ENCODE assay signal across 8 mouse cellular contexts in the genomic region with DNA sequence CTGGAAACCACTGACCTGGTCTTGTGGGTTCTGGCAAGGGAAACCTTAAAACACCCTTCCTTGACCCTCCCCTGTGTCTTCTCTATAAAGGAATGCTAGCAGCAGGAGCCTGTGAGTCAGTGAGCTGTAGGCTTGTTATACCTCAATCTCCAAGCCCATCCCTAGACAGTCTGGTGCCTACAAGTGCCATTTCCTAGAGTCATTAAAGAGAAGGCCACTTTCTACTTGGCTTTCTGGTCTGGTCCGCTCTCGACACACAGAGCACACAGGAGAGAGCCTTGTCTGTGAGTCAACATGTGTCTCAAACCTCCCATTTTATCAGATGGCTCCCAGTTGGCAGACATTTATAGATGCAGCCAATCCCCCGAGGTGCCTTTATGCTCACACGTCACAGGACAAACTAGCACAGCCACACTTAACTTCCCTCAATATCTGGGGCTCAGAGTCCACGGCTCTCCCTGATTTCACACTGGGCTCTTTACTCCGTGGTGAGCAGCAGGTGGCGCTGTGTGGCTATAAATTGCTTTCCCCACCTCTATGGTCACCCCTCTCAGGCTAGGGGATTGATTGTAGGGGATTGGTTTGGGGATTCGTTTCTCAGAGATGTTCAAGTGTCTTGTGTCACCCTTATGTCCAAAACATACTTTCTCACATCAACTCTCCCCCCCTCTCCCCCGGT. TPM values are rescaled to one million over a fixed set of nuclear protein-coding genes. Genes with fewer than 3 reads are reported as not detected.
A peak's percentile ranks its signal among the peaks of the same experiment; 100 is the strongest.
DNase-seq lines count a peak whose midpoint lies in the region; ATAC-seq and TF ChIP-seq lines count a peak whose summit lies in the region.

No protein-coding gene starts in this region.

- no peaks in the 10 kb centered on the region for H3K27me3 ChIP-seq in Patski

- POLR2A ChIA-PET in Patski (lab: Charles Lee), result interaction anchor here (1.1 kb wide), 1 partner anchor 313 kb away, joined by 3 read pairs; no protein-coding TSS in a partner anchor

- DNase-seq in CD8-positive naive resting alpha-beta T cell, adult 2 months (ENCODE audit: low read depth in 2 of 2, low spot score in 2 of 2), result peak; percentile 15 to 38
- DNase-seq in Patski (ENCODE audit: low read depth, low spot score), result peak; percentile 15
- DNase-seq in embryo, embryonic 11.5 days (ENCODE audit: low read depth, low spot score), result peak; percentile 53
- DNase-seq in layer of hippocampus, adult 9-10 months (ENCODE audit: low spot score), result peak; percentile 22
- peak; percentile 56 for DNase-seq in lung, postnatal 36 days
- DNase-seq in right cerebral cortex, postnatal 10 days (ENCODE audit: low spot score in 2 of 2), result peak; percentile 46 to 80

- TF ChIP-seq CTCF in Patski (IDR thresholded peaks at IDR 0.05), result peak; percentile 93

- peak; percentile 38 for ATAC-seq in Patski
- peak; percentile 65 to 77 for ATAC-seq in hematopoietic stem cell, adult 5-6 weeks (replicated peaks in 1 of 2; ENCODE audit: insufficient read depth in 1 of 2, low FRiP score in 2 of 2, low TSS enrichment in 1 of 2, low read depth in 1 of 2, poor library complexity in 2 of 2, severe bottlenecking in 2 of 2)
- ATAC-seq in erythroid progenitor cell, adult 5-6 weeks (replicated peaks; ENCODE audit: low FRiP score, poor library complexity, severe bottlenecking), result no peak

- in situ Hi-C loops in Patski (cut with MboI; ENCODE audit: low pct_unique_long_range_greater_than_20kb), result loop anchor here (25.0 kb wide), 1 partner anchor 1323 kb away; no protein-coding TSS in a partner anchor

- CTCF ChIA-PET in Patski (lab: Charles Lee), result interaction anchor here (1.8 to 12.2 kb wide), 3 partner anchors 9 to 403 kb away, joined by 4 to 103 read pairs (median 7); no protein-coding TSS in a partner anchor

RNA-seq across cellular contexts. Expression of a gene that starts 34.2 kb away (rescaled TPM):
- polyA plus RNA-seq in Patski (2021), result 77.9 TPM
- total RNA-seq in hematopoietic stem cell, adult 5-6 weeks (2017), result 144 and 155 TPM in 2 replicates
- 20.9 and 21.0 TPM in 2 replicates for total RNA-seq in erythroid progenitor cell, adult 5-6 weeks (2015; ENCODE audit: low replicate concordance)
- total RNA-seq in erythroid progenitor cell, adult 5-6 weeks (2017; ENCODE audit: low replicate concordance), result 15.3 and 19.6 TPM in 2 replicates

RNA-seq across cellular contexts. Expression of a gene that starts 49.4 kb away (rescaled TPM):
- 39.6 TPM for polyA plus RNA-seq in Patski (2021)
- total RNA-seq in hematopoietic stem cell, adult 5-6 weeks (2017), result 17.1 and 23.7 TPM in 2 replicates
- total RNA-seq in erythroid progenitor cell, adult 5-6 weeks (2015; ENCODE audit: low replicate concordance), result 1.3 and 23.1 TPM in 2 replicates
- total RNA-seq in erythroid progenitor cell, adult 5-6 weeks (2017; ENCODE audit: low replicate concordance), result 3.2 and 6.2 TPM in 2 replicates
